Mouse (Mus musculus) MEL-GATA-1-ER (cell line): ENCODE data around the gene Anapc11.

Source experiments
- DNase-seq: peaks from one replicate; pipeline ENCODE4 v3.0.0-alpha.2; 2012; ENCODE audit warnings: low read depth; ENCODE audit errors: extremely low read depth

The Anapc11 gene

DNA sequence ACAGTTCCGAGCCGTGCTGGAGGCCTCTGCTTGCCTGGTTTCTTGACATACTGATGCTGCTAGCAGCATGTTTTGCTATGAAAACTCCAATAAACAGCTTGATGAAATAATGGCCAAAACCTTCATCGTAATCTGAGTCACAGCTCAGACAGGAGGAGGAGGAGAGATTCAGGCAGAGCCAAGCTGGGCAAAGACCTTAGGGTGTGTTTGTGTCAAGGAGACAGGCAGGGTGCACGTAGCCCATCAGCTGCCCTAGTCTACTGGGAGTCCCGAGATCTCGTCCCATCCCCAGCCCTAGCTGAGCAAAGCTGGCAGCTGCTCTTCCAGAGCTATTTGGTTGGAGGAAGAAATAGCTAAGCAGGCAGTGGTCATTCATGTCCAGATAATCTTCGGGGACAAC, 7.4 kb downstream of the Anapc11 start:
- DNase-seq = no peak

GRCm38 (mm10) chr11:120606764-120607163, 8.5 kb downstream of the Anapc11 start:
- no peak for DNase-seq

GRCm38 (mm10) chr11:120608241-120609034, 10.2 kb downstream of the Anapc11 start, which contains the start of gene Npb:
Npb (plus strand) TSS chr11:120608477.
- no peak for DNase-seq

DNA sequence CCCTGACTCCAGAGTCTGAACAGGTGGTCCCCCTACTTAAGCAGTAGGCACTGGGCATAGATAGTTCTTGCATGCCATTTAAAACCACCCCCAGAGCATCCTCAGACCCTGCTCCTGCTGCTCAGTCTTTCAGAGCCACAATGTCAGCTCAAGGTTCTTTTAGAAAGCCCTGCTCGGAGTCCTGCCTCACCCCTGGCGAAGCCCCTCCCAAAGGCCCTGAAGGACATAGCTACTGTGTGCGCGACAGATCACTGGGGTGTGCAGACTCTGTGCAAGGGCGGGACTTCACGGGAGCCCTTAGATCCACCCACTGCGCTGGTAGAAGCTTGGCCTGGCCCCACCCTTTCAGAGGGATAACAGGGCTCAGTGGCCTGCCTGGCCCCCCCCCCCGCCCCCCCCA, 11.0 kb downstream of the Anapc11 start:
- no peak for DNase-seq

GRCm38 (mm10) chr11:120610477-120611046, 12.3 kb downstream of the Anapc11 start:
- no peak for DNase-seq

DNA sequence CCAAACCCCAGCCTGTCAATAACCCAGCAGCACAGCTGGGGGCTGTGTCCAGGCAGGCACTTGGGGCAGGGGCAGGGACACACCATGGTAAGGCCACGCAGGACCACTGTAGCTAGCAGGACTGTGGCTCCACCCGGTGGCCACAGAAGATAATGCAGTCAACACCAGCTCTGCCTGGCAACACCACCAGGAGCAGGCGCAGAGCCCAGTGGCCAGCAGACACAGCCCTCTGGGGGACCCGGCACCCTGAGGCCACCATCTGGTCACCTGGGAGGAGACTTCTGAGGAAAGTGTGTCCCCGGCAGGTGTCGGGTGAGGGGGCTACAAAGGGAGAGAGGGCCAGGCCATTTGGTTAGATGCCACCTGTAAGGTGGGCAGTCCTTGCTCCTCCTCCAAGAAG, 14.5 kb downstream of the Anapc11 start:
- DNase-seq = no peak

DNA sequence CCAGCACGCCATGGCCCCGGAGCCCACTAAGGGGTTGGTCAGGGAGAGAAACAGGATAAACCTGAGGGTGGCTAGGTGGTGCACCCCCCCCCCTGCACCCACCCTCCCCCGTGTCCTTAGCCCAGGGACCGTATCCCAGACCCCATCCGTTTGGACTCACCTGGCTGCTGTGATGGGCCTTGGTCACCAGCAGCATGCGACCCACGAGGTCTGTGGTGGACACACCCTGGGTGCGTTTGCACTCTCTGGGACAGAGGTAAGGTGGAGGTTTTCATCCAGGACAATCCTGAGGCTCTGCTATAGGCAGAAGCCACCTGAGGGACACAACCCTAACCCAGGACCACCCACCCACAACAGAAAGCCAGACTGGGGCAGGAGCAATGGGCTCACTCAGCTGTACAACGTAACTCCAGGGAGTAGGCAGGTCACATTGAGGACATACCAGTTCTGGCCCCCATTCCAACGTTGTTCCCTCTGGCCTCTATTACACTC, 15.3 kb downstream of the Anapc11 start:
- DNase-seq = no peak

DNA sequence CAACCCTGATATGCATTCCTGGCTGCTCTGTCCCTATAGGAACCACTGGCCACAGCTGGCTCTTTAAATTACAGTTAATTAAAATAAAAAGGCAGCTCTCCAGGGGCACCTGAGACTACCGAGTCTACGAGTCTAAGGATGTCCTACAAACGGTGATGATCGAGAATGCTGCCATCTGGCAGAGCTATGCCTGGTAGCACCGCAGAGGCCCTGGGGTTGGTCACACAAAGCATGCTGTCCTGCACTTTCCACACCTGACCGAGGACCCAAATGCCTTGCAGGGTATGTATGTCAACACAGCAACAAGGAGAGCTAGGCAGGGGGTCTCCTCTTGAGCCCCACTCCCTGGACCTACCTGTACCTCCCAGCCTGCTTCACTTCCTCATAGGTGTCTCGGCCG, 15.8 kb downstream of the Anapc11 start:
- no peak for DNase-seq

DNA sequence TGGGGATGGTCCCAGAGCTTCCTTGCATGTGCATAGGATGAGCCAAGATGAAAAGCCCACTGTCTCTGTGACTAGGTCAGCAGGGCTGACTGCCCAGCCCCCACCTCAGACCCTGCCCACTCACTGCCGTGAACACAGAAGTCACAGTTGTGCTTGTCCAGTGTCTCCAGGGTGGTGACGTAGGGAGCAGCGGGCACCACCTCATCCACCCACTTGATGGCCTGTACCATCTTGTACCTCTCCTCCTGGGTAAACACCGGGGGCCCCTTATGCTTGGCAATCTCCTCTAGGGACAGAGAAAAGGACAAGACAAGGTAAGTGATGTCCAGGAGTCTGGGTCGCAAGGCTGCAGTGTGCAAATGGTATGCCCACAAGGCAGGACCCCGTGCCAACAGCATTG, 16.9 kb downstream of the Anapc11 start:
- DNase-seq = no peak

DNA sequence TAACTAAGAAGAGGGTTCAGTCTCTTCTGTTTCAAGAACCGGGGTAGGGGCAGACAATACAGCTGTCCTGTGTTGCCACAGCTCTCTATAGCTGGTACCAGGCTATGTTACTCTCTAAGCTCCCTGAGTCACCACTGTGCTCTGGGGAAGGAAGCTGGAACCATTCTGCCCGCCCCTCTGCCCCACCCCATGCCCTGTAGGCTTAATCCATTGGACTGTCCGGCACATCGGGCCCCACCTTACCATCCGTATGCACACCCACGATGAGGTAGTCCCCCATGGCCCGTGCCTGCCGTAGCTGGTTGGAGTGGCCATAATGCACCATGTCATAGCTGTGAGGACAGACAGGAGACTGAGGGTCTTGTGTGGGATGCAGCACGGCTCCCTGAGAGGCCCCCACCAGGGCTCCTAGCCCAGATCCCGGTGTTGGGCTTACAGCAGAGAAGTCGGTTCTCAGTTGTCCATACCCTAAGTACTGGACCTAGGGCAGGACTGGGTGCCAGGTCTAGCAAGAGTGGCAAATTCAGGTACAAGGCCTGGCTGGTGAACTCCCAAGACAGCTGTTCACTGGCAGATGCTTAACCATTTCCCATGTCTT, 17.5 kb downstream of the Anapc11 start:
- DNase-seq = no peak

GRCm38 (mm10) chr11:120616617-120617294, 18.5 kb downstream of the Anapc11 start:
- no peak for DNase-seq

GRCm38 (mm10) chr11:120617519-120618112, 19.4 kb downstream of the Anapc11 start, which contains the start of gene Pcyt2:
Pcyt2 (minus strand) TSS chr11:120617936.
- peak; percentile 74 for DNase-seq

- no peak for DNase-seq
These were observed 20.7 kb downstream of the Anapc11 start for GRCm38 (mm10) chr11:120618619-120619535.

DNA sequence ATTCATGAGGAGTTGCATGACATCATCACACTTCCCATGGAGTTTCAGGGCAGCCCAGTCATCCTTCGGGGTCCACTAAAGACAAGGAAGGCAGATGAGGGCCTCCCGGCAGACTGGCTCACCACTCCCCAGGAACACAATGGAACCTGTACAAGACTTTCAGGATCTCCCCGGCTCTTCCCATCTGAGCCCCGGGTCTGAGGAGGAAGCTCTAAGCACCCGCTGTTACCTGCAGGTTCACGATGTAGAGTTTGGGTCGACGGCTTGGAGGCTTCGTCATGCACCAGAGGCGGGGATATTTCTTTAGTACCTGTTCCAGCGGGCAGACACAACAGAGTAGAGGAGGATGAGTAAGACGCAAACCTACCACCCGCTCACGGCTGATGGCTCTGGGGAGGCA, 22.0 kb downstream of the Anapc11 start:
- no peak for DNase-seq

DNA sequence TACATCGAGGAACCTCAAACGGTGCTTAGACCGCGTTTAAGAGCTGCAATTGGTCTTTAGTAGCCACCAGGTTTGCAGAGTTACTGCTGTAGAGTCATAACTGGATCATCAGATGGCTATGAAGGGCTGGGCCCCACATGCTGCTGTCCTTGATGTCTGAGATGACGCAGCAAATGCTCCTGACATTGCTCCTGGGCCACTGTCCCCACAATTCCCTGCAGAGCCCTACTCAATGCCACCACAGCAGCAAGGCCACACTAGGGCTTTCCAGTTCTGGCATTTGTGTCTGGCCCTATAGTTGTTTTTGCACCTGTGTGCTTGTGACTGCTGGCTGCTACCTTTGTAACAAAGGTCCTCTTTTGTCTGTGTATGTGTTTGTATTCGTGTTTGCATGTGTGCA, 24.6 kb downstream of the Anapc11 start:
- no peak for DNase-seq

GRCm38 (mm10) chr11:120623961-120624679, 25.9 kb downstream of the Anapc11 start:
- DNase-seq = no peak

GRCm38 (mm10) chr11:120624680-120625111, 26.5 kb downstream of the Anapc11 start:
- DNase-seq = no peak

DNA sequence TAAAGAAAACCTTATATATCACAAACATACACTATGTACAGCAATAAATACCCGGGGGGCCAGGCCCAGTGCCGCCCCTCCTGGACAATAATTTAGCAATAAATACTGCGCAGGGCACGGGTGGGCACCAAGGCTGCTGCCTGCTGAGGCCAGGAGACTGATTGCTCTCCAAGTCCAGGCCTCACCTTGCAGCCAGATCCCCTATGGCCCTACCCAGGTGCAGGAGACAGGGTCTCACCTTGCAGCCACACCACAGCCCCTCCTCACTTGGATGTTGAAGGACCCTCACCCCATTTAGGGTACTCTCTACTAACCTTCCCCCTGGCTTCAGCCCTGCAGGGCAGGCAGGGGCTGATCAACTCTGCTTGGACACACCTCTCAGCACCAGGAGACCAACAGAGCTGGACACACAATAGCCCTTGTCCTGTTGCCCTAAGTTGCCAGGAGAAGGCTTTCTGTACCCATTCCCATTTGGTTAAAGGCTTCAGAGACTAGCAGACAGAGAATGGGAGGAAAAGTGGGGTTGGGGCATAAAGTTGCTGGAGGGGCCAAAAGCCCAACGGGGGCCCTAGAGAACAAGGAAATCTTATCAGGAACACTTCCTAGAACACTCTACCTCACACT, 27.0 kb downstream of the Anapc11 start, which contains the start of gene Sirt7:
Sirt7 (minus strand) TSS at position 89 of the 624 bp plus-strand sequence.
- DNase-seq = no peak
